Mouse (Mus musculus) olfactory bulb, adult 2 months (tissue): ENCODE results near the gene Pdk2.

Experiments
- CTCF ChIP-seq: fragments of 200-500 bp; IDR thresholded peaks from 2 replicates; pipeline ENCODE4 v1.5.1; 2012; ENCODE audit warnings: low read depth, mild to moderate bottlenecking, low read length, moderate library complexity; ENCODE audit not compliant: insufficient read depth
- POLR2A ChIP-seq: fragments of 200-500 bp; IDR thresholded peaks from 2 replicates; pipeline ENCODE4 v1.6.1; 2012; ENCODE audit warnings: mild to moderate bottlenecking, low read depth, low read length, moderate library complexity; ENCODE audit not compliant: insufficient read depth

DNA sequence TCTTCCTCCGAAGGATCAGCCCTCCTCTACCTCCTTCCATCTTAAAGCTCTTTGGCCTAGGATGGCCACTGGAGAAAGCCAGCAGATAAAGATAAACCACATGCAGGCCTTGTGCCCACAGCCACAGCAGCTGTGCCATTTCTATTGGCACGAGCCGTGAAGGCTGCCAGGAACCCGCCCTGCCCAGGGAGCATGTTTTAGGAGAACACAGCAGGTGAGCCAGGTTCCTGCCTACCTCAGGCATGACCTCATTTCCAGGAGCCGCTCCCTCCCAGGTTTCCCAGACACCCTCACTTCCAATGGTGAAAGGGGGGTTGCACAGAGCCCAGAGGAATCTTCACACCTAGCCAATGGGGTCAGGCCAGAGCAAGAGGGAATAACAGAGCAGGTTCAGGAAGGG is 31.6 kb upstream of the Pdk2 start:
- no peak for TF ChIP-seq POLR2A
- TF ChIP-seq CTCF: no peak
